Mouse (Mus musculus): ENCODE measurements around the gene Fam107b. TPM values are rescaled to one million over a fixed set of nuclear protein-coding genes. Genes with fewer than 3 reads are reported as not detected.

The Fam107b gene
- polyA plus RNA-seq (2014; fragmentation: Illumina TruSeq; extraction: RNeasy Lipid Tissue Mini Kit (QIAGEN cat#74804); ENCODE audit: low read depth, low replicate concordance): 4.8 TPM

GRCm38 (mm10) chr2:3570186-3570585 is at the start of gene Fam107b:
Fam107b (plus strand) TSS chr2:3570488.

Other genes starting within 250 kb of the Fam107b start
- gene Rpp38, start 237.8 kb upstream of the Fam107b start, polyA plus RNA-seq (2014; fragmentation: Illumina TruSeq; extraction: RNeasy Lipid Tissue Mini Kit (QIAGEN cat#74804); ENCODE audit: low read depth, low replicate concordance): 6.9 TPM
- gene Acbd7, start 234.3 kb upstream of the Fam107b start, polyA plus RNA-seq (2014; fragmentation: Illumina TruSeq; extraction: RNeasy Lipid Tissue Mini Kit (QIAGEN cat#74804); ENCODE audit: low read depth, low replicate concordance): 1.2 TPM
- not detected for gene Olah, start 173.3 kb upstream of the Fam107b start, polyA plus RNA-seq (2014; fragmentation: Illumina TruSeq; extraction: RNeasy Lipid Tissue Mini Kit (QIAGEN cat#74804); ENCODE audit: low read depth, low replicate concordance)
- gene Meig1, start 147.8 kb upstream of the Fam107b start, polyA plus RNA-seq (2014; fragmentation: Illumina TruSeq; extraction: RNeasy Lipid Tissue Mini Kit (QIAGEN cat#74804); ENCODE audit: low read depth, low replicate concordance): 3.0 TPM
- 3.7 TPM for gene Dclre1c, start 146.4 kb upstream of the Fam107b start, polyA plus RNA-seq (2014; fragmentation: Illumina TruSeq; extraction: RNeasy Lipid Tissue Mini Kit (QIAGEN cat#74804); ENCODE audit: low read depth, low replicate concordance)
- 1.5 TPM for gene Suv39h2, start 95.5 kb upstream of the Fam107b start, polyA plus RNA-seq (2014; fragmentation: Illumina TruSeq; extraction: RNeasy Lipid Tissue Mini Kit (QIAGEN cat#74804); ENCODE audit: low read depth, low replicate concordance)
- gene Gm45902, start 57.7 kb upstream of the Fam107b start, polyA plus RNA-seq (2014; fragmentation: Illumina TruSeq; extraction: RNeasy Lipid Tissue Mini Kit (QIAGEN cat#74804); ENCODE audit: low read depth, low replicate concordance): 0.99 TPM
- 28.4 TPM for gene Hspa14, start 57.7 kb upstream of the Fam107b start, polyA plus RNA-seq (2014; fragmentation: Illumina TruSeq; extraction: RNeasy Lipid Tissue Mini Kit (QIAGEN cat#74804); ENCODE audit: low read depth, low replicate concordance)
- 25.5 TPM for gene Cdnf, start 57.5 kb upstream of the Fam107b start, polyA plus RNA-seq (2014; fragmentation: Illumina TruSeq; extraction: RNeasy Lipid Tissue Mini Kit (QIAGEN cat#74804); ENCODE audit: low read depth, low replicate concordance)

Data from heart, adult 10 weeks (tissue).